Mouse (Mus musculus): Measurements from ENCODE around the gene Ptprk. TPM values are rescaled to one million over a fixed set of nuclear protein-coding genes. Genes with fewer than 3 reads are reported as not detected.

Ptprk gene
- 44.6 and 50.2 TPM in 2 replicates for polyA plus RNA-seq (2015; fragmentation: Nextera tagmentation; extraction: Ambion mirVana)

- peak within 1 kb of the TSS; percentile 70 for H3K4me2 ChIP-seq (ENCODE audit: low read depth, low read length)
- peak within 1 kb of the TSS; percentile 78 for H3K9ac ChIP-seq (ENCODE audit: low read length)
- whole genome bisulfite sequencing, result under 1% methylated on average over 69 of the region's 77 CpGs
- peak within 1 kb of the TSS; percentile 66 for H3K4me3 ChIP-seq (ENCODE audit: low read length)
- no peaks in the 10 kb centered on the region for H3K27me3 ChIP-seq (ENCODE audit: control insufficient read depth, insufficient read depth, low read depth, low read length)
- ATAC-seq (ENCODE audit: low read depth), result peak; percentile 98
- no peaks in the 10 kb centered on the region for H3K36me3 ChIP-seq (ENCODE audit: control insufficient read depth, insufficient read depth, low read length)
- H3K4me1 ChIP-seq (replicated peaks; ENCODE audit: control insufficient read depth, insufficient read depth, low read length), result peaks cover 6% of the 10 kb centered on the region; the same call in 1 of the 2 replicates
- peak within 1 kb of the TSS; percentile 93 for H3K27ac ChIP-seq (ENCODE audit: low read length)
- H3K9me3 ChIP-seq (ENCODE audit: control insufficient read depth, low read length), result no peaks in the 10 kb centered on the region
Measured at GRCm38 (mm10) chr10:28074653-28075451, at the start of gene Ptprk. Gene Ptprk (plus strand): TSS chr10:28074820.

- Histone ChIP-seq H3K9me3 (ENCODE audit: control insufficient read depth, low read length) (no peaks in the 10 kb centered on the region), H3K4me3 (ENCODE audit: low read length) (no peak overlapping the region), H3K36me3 (ENCODE audit: control insufficient read depth, insufficient read depth, low read length) (no peaks in the 10 kb centered on the region), H3K27ac (ENCODE audit: low read length) (no peak overlapping the region), H3K27me3 (ENCODE audit: control insufficient read depth, insufficient read depth, low read depth, low read length) (no peaks in the 10 kb centered on the region), H3K9ac (ENCODE audit: low read length) (no peak overlapping the region), H3K4me1 (replicated peaks; ENCODE audit: control insufficient read depth, insufficient read depth, low read length) (no peaks in the 10 kb centered on the region), H3K4me2 (ENCODE audit: low read depth, low read length) (no peak overlapping the region)
- ATAC-seq (ENCODE audit: low read depth), result no peak
- WGBS, result 63% methylated on average over 2 of the region's 2 CpGs
Measured at GRCm38 (mm10) chr10:28027791-28028190, 46.8 kb upstream of the Ptprk start.

GRCm38 (mm10) chr10:28036456-28036855, 38.2 kb upstream of the Ptprk start:
- Histone ChIP-seq H3K9me3 (ENCODE audit: control insufficient read depth, low read length) (no peaks in the 10 kb centered on the region), H3K4me2 (ENCODE audit: low read depth, low read length) (no peak overlapping the region), H3K9ac (ENCODE audit: low read length) (no peak overlapping the region), H3K27me3 (ENCODE audit: control insufficient read depth, insufficient read depth, low read depth, low read length) (no peaks in the 10 kb centered on the region), H3K27ac (ENCODE audit: low read length) (no peak overlapping the region), H3K4me1 (replicated peaks; ENCODE audit: control insufficient read depth, insufficient read depth, low read length) (no peaks in the 10 kb centered on the region), H3K36me3 (ENCODE audit: control insufficient read depth, insufficient read depth, low read length) (no peaks in the 10 kb centered on the region), H3K4me3 (ENCODE audit: low read length) (no peak overlapping the region)
- no peak for ATAC-seq (ENCODE audit: low read depth)
- WGBS, result 86% methylated on average over 1 of the region's 1 CpGs

- ATAC-seq (ENCODE audit: low read depth), result no peak
- Histone ChIP-seq H3K4me3 (ENCODE audit: low read length) (no peak overlapping the region), H3K27me3 (ENCODE audit: control insufficient read depth, insufficient read depth, low read depth, low read length) (no peaks in the 10 kb centered on the region), H3K9me3 (ENCODE audit: control insufficient read depth, low read length) (no peaks in the 10 kb centered on the region), H3K4me2 (ENCODE audit: low read depth, low read length) (no peak overlapping the region), H3K9ac (ENCODE audit: low read length) (no peak overlapping the region), H3K36me3 (ENCODE audit: control insufficient read depth, insufficient read depth, low read length) (no peaks in the 10 kb centered on the region), H3K27ac (ENCODE audit: low read length) (no peak overlapping the region), H3K4me1 (replicated peaks; ENCODE audit: control insufficient read depth, insufficient read depth, low read length) (no peaks in the 10 kb centered on the region)
- 77% methylated on average over 4 of the region's 4 CpGs for WGBS
Measured at GRCm38 (mm10) chr10:28054764-28055163, 19.9 kb upstream of the Ptprk start.

- Histone ChIP-seq H3K27ac (ENCODE audit: low read length) (no peak overlapping the region), H3K4me1 (replicated peaks; ENCODE audit: control insufficient read depth, insufficient read depth, low read length) (no peaks in the 10 kb centered on the region), H3K27me3 (ENCODE audit: control insufficient read depth, insufficient read depth, low read depth, low read length) (no peaks in the 10 kb centered on the region), H3K4me3 (ENCODE audit: low read length) (no peak overlapping the region), H3K9me3 (ENCODE audit: control insufficient read depth, low read length) (no peaks in the 10 kb centered on the region), H3K9ac (ENCODE audit: low read length) (no peak overlapping the region), H3K4me2 (ENCODE audit: low read depth, low read length) (no peak overlapping the region), H3K36me3 (ENCODE audit: control insufficient read depth, insufficient read depth, low read length) (no peaks in the 10 kb centered on the region)
- ATAC-seq (ENCODE audit: low read depth), result no peak
- 78% methylated on average over 1 of the region's 1 CpGs for WGBS
Measured at GRCm38 (mm10) chr10:28059222-28059621, 15.4 kb upstream of the Ptprk start.

GRCm38 (mm10) chr10:28067997-28068396, 6.6 kb upstream of the Ptprk start:
- Histone ChIP-seq H3K27ac (ENCODE audit: low read length) (no peak overlapping the region), H3K36me3 (ENCODE audit: control insufficient read depth, insufficient read depth, low read length) (no peaks in the 10 kb centered on the region), H3K4me1 (replicated peaks; ENCODE audit: control insufficient read depth, insufficient read depth, low read length) (no peaks in the 10 kb centered on the region), H3K9me3 (ENCODE audit: control insufficient read depth, low read length) (no peaks in the 10 kb centered on the region), H3K4me2 (ENCODE audit: low read depth, low read length) (no peak overlapping the region), H3K9ac (ENCODE audit: low read length) (no peak overlapping the region), H3K4me3 (ENCODE audit: low read length) (no peak overlapping the region), H3K27me3 (ENCODE audit: control insufficient read depth, insufficient read depth, low read depth, low read length) (no peaks in the 10 kb centered on the region)
- ATAC-seq (ENCODE audit: low read depth), result no peak
- 97% methylated on average over 5 of the region's 5 CpGs for WGBS

GRCm38 (mm10) chr10:28073991-28074652, 498 bp upstream of the Ptprk start:
- peak overlapping the region; percentile 68 for H3K4me2 ChIP-seq (ENCODE audit: low read depth, low read length)
- WGBS, result under 1% methylated on average over 26 of the region's 26 CpGs
- peak; percentile 61 for ATAC-seq (ENCODE audit: low read depth)
- no peaks in the 10 kb centered on the region for H3K9me3 ChIP-seq (ENCODE audit: control insufficient read depth, low read length)
- no peaks in the 10 kb centered on the region for H3K27me3 ChIP-seq (ENCODE audit: control insufficient read depth, insufficient read depth, low read depth, low read length)
- no peaks in the 10 kb centered on the region for H3K36me3 ChIP-seq (ENCODE audit: control insufficient read depth, insufficient read depth, low read length)
- H3K9ac ChIP-seq (ENCODE audit: low read length), result peak overlapping the region; percentile 78
- peak overlapping the region; percentile 66 for H3K4me3 ChIP-seq (ENCODE audit: low read length)
- peaks cover 6% of the 10 kb centered on the region; the same call in 1 of the 2 replicates for H3K4me1 ChIP-seq (replicated peaks; ENCODE audit: control insufficient read depth, insufficient read depth, low read length)
- peak overlapping the region; percentile 93 for H3K27ac ChIP-seq (ENCODE audit: low read length)

GRCm38 (mm10) chr10:28075491-28076035, 943 bp downstream of the Ptprk start:
- Histone ChIP-seq H3K9ac (ENCODE audit: low read length) (peak overlapping the region; percentile 78), H3K27me3 (ENCODE audit: control insufficient read depth, insufficient read depth, low read depth, low read length) (no peaks in the 10 kb centered on the region), H3K36me3 (ENCODE audit: control insufficient read depth, insufficient read depth, low read length) (no peaks in the 10 kb centered on the region), H3K4me1 (replicated peaks; ENCODE audit: control insufficient read depth, insufficient read depth, low read length) (peaks cover 6% of the 10 kb centered on the region; the same call in 1 of the 2 replicates), H3K27ac (ENCODE audit: low read length) (peak overlapping the region; percentile 93), H3K4me2 (ENCODE audit: low read depth, low read length) (peak overlapping the region; percentile 70), H3K9me3 (ENCODE audit: control insufficient read depth, low read length) (no peaks in the 10 kb centered on the region), H3K4me3 (ENCODE audit: low read length) (peak overlapping the region; percentile 66)
- WGBS, result 0% methylated on average over 22 of the region's 22 CpGs
- ATAC-seq (ENCODE audit: low read depth), result peak; percentile 27
